Mouse (Mus musculus): Measurements from ENCODE around the gene Ivd.

Ivd gene

DNA sequence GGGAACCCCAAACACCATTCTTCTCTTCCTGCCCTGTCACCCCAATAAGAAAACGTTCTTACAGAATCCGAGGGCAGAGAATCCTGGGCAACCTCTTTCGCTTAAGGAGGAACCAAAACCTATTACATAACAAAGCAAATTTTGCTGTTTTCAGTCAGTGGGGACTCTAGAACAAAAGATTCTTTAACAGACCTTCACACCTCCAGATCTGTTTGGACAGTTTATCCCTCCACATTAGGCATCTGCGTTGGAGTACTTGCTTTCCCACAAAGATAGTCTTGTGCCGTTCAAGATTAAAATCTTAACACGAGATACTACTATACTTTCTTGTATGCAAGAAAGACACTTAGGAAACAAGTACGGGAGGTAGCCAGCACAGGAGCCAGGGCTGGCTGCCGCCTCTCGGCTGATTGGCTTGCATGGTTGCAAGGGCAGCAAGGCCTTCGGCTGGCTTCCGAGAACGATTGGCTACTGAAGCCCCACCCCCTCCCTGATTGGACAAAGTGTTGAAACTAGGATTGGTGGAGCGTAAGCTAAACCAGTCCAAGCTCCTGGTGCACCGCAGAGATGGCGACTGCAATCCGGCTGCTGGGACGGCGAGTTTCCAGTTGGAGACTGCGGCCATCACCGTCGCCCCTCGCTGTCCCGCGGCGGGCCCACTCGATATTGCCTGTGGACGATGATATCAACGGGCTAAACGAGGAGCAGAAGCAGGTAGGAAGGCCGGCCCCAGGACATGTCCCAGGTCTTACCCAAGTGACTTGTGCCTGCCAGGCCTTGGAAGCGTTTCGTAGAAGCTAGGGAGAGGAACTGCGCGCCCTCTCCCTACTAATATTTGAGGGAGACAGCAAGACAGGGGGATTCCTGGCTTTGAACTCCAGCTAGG is at the start of gene Ivd:
Ivd (plus strand) TSS at position 501 of the 886 bp plus-strand sequence.
- DNase-seq (ENCODE audit: low spot score) = peak; percentile 99

DNA sequence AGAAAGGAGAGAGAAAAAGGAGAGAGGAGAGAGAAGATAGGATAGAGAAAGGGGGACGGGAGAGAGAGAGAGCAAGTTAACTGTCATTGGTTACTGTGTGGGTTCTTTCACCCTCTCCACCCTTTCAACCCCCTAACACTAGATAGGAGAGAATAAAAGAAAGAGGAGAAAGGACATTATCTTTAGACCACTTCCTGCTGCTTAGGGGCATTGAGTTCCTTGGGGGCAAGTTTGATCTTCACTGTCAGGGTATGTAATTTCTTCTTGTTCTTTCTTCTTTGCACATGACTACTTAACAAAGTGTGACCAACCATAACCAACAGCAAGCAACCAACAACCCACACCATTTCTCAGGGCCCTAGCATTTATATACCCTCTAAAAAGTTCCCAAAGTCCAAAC is 49.0 kb upstream of the Ivd start:
- no peak for DNase-seq (ENCODE audit: low spot score)

DNA sequence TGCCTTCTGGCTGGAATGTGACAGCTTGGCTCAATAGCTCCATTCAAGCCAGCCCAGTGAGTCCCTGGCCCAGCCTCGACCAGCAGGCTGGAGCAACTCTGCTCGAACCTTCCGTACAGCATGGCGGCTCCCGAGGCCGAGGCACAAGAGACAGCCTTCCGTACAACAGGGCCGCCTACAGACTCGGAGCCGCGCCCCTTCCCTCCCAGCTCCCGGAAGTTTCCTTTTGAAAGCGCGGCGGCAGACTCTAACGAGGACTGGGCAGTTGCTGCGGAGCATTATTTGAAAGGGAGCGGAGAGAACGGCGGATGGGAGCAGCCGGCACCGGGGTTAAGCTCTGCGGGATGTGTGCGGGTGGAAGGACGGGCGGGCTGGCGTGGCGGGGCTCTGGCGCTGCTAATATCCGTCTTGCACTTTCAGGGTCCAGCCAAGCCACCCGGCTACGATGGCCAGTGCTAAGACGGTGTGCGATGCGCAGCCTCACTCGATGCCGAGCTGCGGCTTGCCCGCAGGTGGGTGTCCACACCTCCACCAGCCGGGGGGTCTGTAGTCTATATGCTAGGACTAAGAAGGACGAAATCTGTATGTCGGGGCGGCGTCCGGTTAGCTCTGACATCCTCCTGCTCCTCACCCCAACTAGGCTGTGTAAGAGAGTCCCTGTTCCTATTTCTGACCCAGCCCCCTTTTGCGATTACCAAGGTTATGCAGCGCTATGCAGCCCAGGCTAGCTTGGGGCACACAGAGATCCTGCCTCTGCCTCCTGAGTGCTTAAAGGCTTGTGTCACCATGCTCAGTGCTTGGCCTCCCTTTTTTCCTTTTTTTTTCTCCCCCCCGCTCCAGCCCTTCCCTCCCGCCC is 47.5 kb upstream of the Ivd start, which contains the start of gene Knstrn:
Knstrn (plus strand) TSS at position 23 of the 856 bp plus-strand sequence.
- peak; percentile 97 for DNase-seq (ENCODE audit: low spot score)

DNA sequence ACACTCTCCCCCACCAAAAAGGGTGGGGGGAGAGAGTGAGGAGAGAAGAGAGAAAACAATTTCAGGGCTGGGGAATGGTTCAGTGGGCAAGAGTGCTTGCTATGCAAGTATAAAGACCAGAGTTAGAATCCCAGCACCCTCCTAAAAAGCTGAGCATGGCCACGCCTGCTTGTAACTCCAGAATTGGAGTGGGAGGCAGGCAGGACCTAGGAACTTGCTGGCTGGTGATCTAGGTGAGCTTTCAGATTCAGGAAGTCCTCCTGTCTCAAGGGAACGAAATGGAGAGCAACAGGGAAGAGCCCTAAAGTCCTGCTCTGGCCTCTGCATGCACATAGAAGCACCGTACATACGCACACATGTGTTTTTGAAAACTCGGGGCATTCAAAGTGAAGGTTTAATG is 39.0 kb upstream of the Ivd start:
- no peak for DNase-seq (ENCODE audit: low spot score)

DNA sequence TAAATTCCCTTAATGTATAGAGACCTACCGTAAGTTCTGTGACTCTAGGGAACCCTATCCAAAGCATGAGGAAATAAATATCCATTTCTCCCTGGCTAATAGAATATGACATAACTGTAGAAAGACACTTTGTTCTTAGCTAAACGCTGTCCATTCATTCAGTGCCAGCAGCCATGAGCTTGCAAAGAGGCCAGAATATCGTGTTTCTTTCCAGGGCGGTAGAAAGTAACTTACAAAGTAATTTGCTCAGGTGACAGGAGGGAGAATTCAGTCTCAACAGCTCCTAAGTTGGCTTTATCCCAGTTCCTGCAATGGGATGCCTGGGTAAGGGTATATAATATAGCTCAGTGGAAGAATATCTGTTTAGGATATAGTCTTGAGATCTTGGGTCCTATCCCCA is 37.4 kb upstream of the Ivd start:
- no peak for DNase-seq (ENCODE audit: low spot score)

DNA sequence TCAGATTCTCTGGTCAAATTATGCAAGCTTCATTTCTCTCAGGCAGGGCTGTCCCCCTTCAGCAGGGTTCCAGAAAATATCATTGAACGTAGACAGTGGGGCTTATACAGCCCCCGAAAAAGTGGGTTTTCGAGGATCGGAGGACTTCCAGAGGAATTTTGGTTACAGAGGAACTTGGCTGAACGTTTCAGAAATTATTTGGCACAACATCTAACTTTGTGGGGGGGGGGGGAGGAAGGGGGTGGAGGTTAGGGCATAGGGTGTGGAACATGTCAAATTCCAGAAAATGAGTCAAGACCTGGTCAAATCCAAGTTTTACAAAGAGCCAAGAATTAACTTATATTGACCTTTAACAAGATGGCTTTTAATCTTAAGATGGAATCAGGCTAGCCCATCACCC is 32.7 kb upstream of the Ivd start:
- no peak for DNase-seq (ENCODE audit: low spot score)

DNA sequence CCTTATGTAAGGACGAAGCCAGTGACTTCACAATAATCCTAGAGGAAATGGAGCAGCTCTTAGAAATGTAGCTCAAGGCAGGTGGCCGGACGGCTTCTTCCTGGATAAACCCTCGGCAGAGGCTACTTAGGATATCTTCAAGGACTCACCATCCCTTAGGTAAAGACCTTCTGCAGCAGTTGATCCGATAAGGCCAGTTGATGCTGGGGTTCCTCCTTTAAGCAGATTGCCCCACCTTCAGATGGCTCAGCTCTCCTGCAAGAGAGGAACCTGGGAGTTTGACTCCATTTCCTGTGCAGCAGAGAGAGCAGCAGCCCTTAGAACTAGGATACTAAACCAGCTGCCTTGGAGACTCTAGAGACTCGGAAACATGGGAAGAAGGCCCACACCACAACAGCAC is 27.7 kb upstream of the Ivd start:
- no peak for DNase-seq (ENCODE audit: low spot score)

DNA sequence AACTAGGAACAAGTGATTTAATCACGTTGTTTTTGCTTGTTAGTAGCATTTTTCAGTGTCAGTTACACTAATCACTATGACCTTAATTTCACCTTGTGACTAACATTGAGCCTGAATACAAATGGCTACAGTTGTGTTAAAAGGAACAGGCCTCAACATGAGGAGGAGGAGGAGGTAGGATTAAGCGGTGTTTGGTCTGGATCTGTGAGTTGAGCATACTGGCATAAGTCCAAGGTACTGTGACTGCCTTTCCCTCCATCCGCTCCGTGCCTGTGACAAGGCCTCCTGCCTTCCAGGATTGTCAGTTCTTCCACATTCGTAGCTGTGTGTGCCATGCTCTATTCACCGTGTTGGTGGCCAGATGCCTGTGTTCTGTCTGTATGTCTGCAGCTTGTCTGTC is 26.6 kb upstream of the Ivd start:
- DNase-seq (ENCODE audit: low spot score) = no peak

DNA sequence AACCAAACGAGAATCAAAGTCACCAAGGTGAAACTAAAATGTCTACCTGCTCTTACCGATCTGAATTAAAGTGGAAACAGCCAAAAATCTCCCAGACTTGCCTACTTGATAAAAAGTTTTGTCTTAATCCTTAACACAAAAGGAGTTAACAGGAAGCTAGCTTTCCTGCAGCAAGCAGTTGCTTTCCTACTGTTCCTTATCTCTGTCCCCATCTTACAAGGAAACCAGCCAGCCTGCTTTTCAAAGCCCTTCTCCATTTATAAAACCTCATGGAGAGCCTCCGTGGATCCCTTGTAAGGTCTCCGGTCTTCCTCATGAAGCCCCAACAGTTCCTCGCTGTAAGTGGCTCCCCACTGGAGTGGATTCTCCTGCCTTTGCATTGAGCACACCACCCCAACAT is 23.4 kb upstream of the Ivd start:
- DNase-seq (ENCODE audit: low spot score) = no peak

DNA sequence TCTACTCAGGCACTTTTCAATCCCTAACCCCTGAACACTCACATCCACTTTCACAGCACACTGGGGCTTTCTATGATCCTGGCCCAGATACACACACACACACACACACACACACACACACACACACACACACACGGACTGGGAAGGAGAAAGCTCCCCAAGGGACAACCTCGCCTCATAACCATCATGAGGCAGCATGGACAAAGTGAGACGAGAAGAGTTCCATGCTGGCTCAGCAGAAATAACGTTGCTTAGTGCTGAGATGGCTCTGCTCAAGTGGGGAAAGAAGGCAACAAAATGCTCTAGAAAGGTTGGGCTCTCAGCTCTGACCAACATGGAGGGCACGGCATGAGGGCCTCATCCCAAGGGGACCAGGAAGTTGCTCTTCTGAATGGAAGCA is 20.6 kb upstream of the Ivd start:
- DNase-seq (ENCODE audit: low spot score) = peak; percentile 79

DNA sequence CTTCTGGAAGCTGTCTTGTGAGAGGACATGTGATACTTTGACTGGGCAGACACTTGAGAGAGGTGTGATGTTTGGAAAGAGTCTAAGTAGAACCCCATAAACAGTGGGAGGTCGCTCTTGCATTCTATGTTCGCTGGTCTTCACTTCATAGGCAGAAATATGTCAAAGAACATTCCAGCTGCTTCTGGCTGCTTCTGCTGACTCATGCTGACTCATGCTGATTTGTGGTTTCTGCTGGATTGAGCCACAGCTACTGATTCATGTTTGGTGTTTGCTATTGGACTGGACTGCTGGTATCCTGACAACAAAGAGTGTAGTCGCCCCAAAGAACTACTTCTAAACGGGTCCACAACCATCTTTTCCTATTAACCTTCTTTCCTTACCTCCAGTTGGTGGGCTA is 20.0 kb upstream of the Ivd start:
- DNase-seq (ENCODE audit: low spot score) = peak; percentile 81

DNA sequence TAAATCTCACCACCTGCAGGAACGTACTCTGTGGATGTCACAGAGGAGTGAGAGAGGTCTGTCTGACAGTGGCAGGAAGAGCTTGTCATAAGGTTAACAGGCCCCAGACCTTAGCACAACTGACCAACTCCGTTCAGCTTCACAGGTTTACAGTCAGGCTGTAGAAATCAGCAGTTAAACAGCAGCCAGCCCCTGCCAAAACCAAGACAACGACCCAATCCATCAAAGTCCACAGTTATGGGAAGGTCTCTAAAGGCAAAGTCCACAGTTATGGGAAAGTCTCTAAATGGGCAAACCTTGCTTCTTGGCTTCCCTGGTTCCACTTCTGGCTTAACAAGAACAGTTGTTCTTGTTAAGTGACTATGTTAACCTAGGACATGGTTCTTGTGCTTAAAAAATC is 17.3 kb upstream of the Ivd start:
- DNase-seq (ENCODE audit: low spot score) = no peak

DNA sequence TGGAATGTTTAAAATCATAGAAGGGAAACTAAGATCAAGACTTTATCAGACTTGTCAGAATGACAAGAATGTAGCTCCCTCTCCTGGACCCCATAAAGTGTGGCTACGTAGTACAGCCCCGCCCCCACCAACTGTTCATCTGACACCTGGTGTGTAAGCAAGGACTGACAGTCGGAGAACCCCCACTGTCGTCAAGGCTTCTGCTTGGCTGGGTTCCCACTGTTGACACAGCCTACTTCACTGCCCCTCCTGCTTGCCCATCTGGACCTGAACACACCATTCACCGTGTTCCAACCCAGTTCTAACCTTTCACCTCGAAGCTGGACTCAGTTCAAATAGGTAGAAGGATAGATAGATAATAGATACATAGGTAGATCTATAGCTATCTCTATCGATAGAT is 15.5 kb upstream of the Ivd start:
- no peak for DNase-seq (ENCODE audit: low spot score)

DNA sequence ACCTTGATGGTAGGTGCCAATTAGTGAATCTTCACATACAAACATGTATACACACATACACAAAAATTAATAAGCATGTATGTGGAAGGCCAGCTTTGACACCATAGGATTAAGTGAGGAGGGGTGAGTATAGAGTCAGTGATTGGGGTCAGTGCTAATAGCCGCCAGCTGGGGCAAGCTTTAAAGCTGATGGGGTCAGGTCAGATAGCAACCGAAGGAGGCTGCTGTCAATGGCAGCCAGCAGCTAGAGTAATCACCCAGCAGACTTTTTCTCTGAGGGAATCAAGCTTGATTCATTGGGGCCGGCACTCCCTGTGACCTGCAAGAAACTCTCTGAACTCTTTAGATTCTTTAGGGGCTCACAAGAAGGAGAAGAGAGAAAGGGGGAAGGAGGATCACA is 10.0 kb upstream of the Ivd start:
- no peak for DNase-seq (ENCODE audit: low spot score)

DNA sequence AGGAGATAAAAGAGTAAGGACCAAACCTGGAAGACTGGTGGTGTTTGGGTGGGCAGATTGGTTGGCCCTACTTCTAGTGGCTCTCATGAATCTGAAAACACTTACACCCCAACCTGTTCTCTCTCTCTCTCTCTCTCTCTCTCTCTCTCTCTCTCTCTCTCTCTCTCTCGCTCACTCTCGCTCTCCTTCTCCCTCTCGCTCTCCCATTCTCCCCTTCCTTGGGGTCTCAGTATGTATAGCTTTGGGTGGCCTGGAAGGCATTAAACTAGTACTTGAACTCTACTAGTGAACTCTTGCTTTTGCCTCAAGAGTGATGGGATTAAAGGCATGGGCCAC is 554 bp downstream of the Ivd start:
- DNase-seq (ENCODE audit: low spot score) = no peak

DNA sequence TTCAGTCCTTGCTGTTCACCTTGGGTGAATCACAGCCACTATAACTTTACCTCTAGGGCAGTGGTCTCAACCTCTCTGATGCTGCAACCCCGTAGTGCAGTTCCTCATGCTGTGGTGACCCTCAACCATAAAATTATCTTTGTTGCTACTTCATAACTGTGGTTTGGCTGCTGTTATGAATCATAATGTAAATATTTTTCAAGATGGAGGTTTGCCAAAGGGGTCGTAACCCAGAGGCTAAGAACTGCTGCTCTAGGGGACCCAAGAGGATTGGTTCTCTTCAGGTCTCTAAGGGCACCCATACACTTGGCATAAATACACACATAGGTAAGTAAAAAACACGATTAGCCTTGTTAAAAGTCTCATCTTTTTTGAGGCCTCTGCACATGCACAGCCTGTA is 8.8 kb downstream of the Ivd start:
- no peak for DNase-seq (ENCODE audit: low spot score)

DNA sequence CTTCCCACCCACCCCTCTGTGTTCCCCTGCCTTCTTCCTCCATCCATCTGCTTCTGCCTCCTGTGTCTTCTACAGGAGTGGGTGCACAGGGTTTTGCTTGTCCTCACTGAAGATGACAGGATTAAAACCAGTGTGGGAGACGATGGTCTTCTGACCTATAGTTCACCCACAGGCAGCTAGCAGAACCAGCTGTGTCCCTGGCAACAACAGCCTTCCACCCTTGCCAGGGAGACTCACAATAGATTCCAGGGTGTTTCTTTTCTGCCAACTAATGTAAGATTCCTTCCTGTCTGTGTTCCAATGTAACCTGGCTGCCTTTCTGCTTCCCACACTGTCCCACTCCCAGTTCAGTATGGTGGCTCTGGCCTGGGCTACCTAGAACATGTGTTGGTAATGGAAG is 9.3 kb downstream of the Ivd start:
- DNase-seq (ENCODE audit: low spot score) = peak; percentile 81

DNA sequence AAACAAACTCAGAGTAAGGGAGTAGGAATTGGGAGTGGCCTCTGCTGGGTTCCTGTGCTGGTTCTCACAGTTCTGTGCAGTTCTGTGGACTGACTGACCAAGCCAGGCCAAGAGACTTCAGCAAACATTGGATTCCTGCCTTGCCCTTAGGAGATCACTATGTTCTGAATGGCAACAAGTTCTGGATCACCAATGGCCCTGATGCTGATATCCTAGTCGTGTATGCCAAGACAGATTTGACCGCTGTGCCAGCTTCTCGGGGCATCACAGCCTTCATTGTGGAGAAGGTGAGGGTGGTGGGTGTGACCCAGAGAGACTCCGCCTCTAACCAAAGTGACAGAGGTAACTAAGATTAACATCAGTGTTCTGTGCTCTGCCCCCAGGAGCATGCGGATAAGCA is 11.3 kb downstream of the Ivd start:
- DNase-seq (ENCODE audit: low spot score) = no peak

DNA sequence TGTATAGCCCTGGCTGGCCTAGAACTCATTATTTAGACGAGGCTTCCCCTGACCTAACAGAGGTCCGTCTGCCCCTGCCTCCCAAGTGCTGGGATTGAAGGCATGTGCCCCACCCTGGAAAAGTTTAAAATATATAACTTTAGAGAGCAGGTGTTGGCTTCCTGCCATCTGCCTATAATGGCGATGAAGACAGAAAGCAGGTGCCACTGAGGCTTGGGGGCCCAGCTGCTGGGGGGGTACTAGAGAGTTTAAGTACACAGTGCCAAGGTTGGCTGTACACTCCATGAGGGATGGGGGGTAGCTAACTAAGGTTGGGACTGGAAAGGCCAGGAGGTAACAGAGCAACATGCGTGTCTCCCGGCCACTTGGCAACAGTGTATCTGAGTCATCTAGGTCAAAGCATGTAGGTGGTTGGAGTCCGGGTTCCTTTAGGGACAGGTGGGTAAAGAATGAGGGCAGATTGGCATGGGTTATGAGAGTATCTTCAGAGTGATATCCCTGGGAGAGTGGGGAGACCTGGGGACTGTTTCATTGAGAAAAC is 12.2 kb downstream of the Ivd start:
- no peak for DNase-seq (ENCODE audit: low spot score)

DNA sequence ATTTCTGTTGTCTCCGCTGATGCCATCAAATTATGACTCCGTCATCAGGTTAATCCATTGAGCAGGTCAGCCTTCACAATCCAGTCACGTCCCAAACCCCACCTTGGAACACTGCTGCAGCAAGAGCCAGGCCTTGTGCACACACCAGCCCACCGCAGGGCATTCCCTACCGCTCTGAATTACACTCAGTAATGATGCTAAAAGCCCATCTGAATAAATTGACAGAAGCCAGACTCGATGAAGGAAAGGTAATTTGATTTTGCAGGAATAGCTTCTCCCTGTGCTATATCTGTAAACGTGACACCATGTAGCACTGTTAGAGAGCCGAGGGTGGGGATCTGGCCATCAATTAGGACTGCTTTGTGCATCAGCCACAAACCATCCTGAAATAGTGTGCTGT is 13.6 kb downstream of the Ivd start:
- no peak for DNase-seq (ENCODE audit: low spot score)

DNA sequence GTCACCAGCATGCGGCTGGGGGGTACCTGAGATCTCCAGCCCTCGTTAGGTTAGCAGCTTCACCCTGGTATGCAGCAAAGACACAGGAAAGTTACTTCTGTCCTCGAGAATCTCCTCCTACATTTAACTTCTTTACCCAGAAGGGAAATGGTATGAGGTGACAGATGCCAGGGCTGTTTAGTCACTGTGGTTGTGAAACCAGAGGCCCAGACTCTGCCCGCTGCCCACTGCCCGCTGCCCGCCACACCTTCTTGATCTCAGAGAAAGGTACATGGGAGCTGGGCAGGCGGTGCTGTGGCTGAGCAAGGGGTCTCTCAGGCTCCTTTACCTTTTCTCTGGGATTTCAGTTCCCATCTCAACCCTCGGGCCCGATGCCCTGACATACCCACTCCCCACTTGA is 14.7 kb downstream of the Ivd start:
- no peak for DNase-seq (ENCODE audit: low spot score)

DNA sequence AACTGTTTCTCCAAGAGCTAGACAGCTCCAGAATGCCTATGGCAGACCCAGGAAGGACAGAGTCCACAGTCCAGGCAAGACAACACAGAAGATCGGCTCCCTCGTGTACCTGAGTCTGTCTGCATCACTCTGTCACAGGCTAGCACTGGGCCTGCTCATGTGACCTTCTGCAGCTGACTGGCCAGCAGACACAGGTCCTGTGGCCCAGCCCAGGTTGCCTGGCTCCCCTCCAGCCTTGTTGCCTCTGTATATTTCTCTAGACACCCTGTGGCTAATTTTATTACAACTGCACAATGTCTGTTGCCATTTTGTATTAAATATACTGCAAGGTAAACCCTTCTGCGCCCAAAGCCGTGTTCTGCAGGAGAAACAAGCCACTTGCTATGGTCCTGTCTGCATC is 19.3 kb downstream of the Ivd start:
- DNase-seq (ENCODE audit: low spot score) = peak; percentile 48

DNA sequence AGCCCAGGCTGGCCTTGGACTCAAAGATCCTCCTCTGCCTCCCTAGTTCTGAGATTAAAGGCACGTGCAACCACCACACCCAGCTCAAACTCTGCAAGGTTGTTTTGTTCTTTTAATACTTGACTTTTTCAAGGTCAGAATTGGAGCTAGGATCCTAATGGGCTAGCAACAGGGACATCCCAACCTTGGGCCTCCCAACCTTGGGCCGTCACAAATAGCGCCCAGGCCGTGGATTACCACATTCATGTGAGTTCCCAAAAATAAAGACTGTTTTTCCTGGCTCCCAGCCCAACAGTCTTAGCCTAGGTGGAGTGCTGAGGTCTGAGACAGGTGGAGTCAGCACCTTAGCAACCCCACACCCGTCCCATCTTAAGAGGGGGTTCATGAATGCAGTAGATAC is 20.2 kb downstream of the Ivd start:
- no peak for DNase-seq (ENCODE audit: low spot score)

All from adipocyte (in vitro differentiated cells).